Mouse (Mus musculus) embryo, embryonic 11.5 days (tissue): ENCODE results near the gene Timp4.

Experiments
- DNase-seq: peaks from one replicate; pipeline ENCODE4 v3.0.0-alpha.2; 2012; ENCODE audit warnings: low read depth, low spot score

Gene Timp4

DNA sequence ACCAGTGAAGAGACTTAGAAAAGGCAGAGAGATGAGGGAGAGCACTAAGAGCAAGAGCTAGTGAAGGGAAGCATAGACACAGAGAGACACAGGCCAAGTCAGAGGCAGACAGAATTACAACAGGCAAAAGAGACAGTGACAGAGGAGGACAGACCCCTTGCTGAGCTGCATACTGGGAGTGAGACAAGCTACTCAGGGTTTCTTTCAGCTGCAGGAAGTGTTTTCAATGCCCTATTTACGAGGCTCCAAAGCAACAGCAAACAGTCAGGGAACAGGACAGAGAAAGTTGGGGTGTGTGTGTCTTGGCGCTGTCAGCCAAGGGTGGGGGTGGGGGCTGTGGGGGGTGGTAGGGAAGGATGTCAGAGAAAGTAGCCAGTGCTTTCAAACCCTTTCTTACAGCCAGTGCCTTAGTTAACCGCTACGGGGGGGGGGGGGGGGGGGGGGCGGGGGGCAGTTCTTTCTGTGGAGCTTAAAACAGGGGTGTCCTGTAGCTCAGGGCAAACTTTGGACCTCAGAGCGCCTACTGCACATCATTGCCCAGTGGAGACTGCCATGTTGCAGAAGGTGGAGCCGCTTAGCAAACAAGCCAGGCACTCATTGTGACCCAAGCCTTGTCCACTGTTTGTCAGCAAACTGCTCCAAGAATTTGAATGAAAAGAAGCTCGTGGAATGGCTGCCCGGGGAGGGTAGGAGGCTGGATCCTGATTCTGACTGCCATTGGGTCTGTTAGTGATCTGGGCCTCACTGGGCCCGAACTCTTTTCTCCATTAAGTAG, at the start of gene Timp4:
Gene Timp4, minus strand, starts transcription at position 107 of the 775 bp plus-strand sequence.
- DNase-seq: no peak

- DNase-seq: no peak
These were observed 41.9 kb upstream of the Timp4 start for GRCm38 (mm10) chr6:115293877-115294276.

GRCm38 (mm10) chr6:115292621-115293020, 40.6 kb upstream of the Timp4 start:
- no peak for DNase-seq

GRCm38 (mm10) chr6:115291823-115292222, 39.8 kb upstream of the Timp4 start:
- DNase-seq: no peak

DNA sequence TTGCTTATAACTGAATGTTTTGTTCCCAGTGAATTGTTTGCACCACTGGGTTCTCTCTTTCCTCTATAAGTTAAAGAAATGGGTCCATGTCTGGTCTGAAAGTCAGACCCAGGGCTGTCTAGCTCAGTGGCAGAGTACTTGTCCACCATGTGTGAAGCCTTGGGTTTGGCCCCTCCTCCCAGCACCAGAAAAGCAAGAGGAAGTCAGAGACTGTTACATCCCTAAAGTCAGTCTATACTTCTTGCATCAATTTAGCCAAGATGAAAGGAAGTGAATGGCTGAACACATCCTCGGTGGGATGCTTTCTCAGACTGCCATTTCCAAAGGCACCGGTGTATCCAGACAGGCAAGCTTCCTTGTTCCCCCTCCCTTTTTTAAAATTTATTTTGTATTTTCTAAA, 39.1 kb upstream of the Timp4 start:
- DNase-seq: no peak

DNA sequence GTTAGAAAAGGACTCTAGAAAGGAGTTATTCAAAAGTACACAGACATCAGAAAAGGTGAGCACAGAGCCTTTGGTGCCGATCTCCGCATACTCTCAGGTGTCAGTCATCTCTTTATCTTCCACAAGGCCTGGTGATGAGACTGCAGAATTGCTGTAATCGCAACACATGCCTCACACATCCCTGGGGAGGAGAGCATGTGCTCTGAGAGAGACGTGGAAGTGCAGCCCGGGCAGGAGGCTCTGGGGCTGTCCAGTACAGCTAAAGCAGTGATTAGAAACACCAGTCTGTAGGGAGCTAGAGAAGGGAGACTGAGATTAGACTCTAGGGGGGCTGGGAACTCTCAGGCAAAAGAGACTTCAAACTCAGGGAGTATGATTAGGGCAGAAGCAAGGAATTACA, 38.6 kb upstream of the Timp4 start:
- no peak for DNase-seq

DNA sequence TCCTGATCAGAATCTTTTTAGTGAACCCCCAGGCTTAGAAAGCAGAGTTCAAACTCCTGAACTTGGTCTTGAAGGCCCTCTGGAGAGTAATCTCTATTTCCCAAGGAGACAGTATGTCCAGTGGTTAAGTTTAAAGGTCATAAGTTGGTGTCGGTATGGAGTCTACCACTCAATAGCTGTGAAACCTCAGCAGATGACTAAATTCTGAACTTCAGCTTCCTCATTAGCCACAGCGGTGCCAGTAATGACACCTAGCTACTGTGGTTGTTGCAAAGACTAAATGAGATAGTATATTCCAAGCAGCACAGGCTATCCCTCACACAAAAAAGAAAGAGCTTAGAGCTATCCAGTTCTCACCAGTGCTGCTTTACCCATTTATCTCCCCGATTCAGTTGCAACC, 36.2 kb upstream of the Timp4 start:
- DNase-seq: no peak

DNA sequence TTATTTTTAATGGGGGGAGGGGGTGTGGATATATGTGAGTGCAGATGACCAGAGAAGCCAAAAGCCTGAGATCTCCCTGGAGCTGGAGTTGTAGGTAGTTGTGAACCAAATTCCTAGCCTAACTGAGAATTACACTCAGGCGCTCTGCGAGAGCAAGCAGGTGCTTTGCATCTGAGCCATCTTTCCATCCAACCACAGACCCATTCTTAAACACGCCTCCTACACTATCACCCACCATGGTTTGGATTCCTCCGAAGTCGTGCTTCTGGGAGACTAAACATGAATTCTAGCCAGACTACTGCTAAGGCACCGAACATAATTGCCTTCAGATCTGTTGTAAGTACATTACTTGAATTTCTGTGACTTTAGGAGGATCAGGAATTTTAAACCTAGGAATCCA, 34.4 kb upstream of the Timp4 start:
- DNase-seq: no peak

DNA sequence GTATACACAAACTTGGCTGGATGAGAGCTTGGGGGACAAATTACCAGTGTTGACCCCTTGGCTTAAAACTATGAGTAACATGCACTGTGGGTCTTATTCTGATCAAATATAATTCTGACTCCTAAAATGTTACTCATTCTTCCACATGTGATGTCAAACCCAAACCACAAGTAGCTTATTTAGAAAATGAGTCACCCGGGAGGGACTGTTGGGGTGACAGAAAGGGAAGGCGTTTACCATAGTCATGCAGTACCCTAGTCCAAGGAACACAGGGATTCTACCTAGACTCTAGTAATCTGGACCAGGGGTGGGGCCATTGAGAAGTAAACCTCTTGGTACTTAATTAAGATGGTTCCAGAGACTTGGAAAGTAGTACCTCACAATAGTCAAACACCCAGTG, 32.1 kb upstream of the Timp4 start:
- DNase-seq: no peak

GRCm38 (mm10) chr6:115279639-115280038, 27.6 kb upstream of the Timp4 start:
- DNase-seq: no peak

- no peak for DNase-seq
These were observed 26.1 kb upstream of the Timp4 start for GRCm38 (mm10) chr6:115278086-115278485.

DNA sequence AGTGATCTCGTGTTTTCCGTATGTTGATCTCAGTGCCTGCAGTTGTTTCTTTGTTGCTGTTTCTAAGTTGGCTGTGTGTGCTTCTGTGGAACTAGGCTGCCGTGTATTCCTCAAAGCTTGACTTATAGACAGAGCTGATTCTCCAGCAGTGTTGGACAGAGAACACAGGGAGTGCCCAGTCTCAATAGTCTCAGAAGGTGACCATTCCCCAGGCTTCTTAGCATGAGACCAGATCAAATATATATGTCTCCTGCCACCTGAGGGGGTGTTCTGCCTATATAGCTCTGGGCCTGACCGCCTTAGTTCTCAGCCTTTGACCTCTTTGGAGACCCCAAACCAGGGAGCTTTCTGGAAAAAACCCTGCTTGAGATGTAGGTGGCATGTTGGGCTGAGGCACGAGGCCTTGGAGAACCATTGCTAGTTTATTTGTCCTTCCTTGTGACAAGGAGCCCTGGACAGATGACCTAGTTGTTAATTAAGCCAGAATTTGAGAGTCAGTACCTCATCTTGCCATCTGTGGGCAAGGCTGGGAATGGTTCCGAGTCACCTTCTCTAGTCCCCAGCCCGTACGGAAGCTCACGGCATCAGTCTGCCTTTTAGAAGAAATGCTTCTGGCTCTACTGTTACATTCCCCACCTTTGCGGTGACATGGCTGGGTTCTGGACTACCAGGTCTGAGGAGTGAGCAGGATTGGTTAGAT, 23.3 kb upstream of the Timp4 start:
- DNase-seq: no peak

DNA sequence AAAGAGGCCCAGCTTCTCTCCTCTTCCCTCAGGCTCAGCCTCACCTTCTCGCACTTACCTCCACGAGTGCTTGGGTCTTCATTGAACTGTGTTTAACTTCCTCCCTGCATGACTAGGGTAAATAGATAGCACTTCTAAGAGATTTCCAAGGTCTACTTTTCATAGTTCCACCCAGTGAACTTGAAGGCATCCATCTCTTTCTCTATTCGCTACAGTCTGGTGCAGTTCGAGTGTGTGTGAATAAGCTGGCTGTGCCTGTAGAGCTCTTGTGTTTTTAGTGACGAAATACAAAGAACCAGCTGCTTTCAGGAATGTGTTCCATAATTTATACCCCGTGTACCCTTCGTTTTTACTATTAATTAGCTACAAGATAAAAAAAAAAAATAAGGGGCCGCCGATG, 22.7 kb upstream of the Timp4 start:
- DNase-seq: no peak

DNA sequence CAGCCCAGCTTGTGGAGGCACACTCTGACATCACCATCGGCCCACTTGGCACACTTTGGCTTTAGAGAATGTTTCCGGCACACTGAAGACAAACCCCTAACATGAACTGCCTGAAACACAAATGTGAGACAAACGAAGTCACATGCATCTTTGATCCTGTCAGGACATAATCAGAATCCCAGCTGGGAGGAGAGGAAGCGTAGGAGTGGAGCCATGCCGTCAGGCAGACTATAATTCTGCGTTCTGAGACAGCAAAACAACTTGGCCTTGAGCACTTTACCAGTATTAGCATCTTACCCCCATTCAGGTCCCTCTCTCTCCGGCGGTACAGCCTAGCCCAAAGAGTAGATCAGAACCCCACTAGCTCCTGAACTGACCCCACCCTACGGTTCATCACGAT, 21.3 kb upstream of the Timp4 start:
- no peak for DNase-seq

GRCm38 (mm10) chr6:115271866-115272271, 19.9 kb upstream of the Timp4 start:
- DNase-seq: peak; percentile 19

DNA sequence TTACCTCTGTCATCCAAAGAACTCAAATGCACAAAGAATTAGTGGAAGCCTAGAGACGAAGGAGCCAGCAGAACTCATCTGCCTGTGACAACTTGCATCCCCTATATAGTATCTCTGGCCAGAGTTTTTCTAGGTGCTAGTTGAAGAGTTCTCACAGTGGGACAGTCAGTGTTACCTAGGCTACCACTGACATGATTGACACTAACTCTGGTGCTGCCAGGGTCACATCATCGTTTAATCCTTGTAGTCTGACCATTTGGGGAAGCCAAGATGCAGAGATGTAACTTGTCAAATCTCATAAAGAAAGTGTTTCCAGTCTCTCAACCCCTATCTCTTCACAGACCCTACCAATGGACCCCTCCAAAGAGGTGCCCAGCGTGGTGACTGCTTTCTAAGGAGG, 19.3 kb upstream of the Timp4 start:
- no peak for DNase-seq

- no peak for DNase-seq
These were observed 18.1 kb upstream of the Timp4 start for GRCm38 (mm10) chr6:115270085-115270484.

DNA sequence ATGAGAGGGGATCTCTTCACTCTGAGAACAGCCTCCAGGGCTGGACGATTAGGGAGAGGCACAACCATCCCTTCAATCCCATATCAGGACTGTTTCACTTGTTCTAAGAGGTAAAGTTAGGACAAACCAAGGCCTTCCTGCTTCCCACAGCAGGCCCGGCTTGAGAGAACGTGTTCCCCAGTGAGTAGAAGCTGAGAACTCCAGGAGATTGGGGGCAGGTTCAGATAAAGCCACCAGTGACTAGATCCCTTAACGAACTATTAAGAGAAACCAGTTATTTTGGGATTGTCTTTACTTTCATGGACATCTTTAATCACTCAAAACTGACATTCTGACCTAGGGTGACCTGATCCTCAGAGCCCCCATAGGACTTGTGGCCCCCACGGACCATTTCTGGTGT, 17.6 kb upstream of the Timp4 start:
- no peak for DNase-seq

DNA sequence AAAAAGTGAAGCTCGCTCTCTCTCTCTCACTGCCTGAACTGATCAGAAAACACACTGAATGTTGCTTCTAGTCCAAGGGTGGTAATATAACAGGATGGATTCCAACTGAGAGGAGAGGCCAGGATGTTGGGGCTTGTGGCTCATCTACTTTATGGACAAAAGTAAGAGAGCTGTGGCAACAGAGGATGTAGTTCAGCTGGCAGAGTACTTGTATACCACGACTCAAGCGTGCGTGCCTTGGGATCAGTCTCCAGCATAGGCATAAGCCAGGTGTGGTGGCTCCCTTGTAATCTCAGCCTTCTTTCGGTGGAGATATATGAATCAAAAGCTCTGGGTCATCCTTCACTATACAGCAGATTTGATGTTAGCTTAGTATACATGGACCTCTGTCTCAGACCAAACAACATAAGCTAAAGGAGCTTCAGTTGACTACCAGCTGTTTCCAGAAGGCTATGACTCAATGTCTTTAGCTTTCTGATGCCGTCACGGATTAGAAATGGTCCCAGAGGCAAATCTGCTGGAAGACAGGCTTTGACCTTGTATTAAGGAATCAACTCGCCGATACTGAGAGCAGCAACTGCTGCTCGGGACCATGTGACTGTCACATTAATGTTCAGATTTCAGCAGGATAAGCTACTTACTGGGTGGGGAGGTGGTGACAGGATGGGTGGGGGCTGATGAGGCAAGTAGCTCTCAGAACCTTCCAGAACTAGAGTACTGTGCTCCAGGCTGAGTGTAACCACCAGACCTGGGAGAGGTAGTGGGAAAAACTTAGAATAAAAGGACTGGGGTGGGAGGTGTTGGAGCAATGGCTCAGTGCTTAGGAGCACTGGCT, 16.8 kb upstream of the Timp4 start:
- DNase-seq: no peak

GRCm38 (mm10) chr6:115267916-115268315, 15.9 kb upstream of the Timp4 start:
- peak; percentile 51 for DNase-seq

DNA sequence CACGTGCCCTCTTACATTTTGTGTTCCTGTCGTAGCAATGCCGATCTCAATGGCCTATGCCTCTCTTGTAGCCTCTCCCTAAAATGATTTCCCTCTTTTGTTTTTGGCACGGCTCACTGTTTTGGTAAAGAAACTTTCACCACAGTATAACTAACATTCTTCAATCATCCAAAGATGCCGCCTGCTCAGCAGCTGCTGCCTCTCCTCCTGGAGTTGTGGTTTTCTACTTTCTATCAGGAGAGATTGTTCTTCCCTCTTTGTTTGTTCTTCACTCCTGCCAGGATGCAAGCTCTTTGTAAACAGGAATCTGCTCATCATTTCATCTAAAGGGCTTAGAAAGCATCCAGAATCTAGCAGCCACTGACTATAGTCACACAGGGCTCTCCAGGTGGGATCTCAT, 14.8 kb upstream of the Timp4 start:
- DNase-seq: no peak

- no peak for DNase-seq
These were observed 8.5 kb upstream of the Timp4 start for GRCm38 (mm10) chr6:115260507-115260906.
